Mouse (Mus musculus): ENCODE data around the gene Dpp6. TPM values are rescaled to one million over a fixed set of nuclear protein-coding genes. Genes with fewer than 3 reads are reported as not detected.

Dpp6 gene
- polyA plus RNA-seq, 1 experiment from 2014 or later = 51.6 TPM

DNA sequence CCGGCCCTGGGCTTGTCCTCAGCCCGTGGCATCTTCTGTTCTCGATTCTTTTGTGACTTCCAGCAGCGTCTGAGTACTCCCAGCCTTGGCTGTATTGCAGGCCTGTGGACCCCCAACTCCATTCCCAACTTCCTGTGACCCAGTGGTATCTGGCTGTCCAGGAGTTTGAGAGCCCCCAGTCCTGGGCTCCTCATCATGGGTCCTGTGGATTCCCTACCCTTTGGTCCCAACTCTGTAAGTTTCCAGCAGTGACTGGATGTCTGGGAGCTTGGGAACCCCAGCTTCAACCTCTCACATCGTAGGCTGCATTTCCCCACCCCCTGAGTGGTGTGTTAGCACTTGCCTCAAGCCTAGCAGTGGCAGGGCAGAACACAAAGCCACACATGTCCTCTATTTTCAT lies 220.8 kb downstream of the Dpp6 start:
- no peak overlapping the region for H3K4me2 ChIP-seq
- no peak overlapping the region for H3K27ac ChIP-seq (replicated peaks)
- H3K4me1 ChIP-seq (replicated peaks) = no peaks in the 10 kb centered on the region
- no peaks in the 10 kb centered on the region for H3K9me3 ChIP-seq
- H3K27me3 ChIP-seq = no peaks in the 10 kb centered on the region
- H3K36me3 ChIP-seq = no peaks in the 10 kb centered on the region
- H3K9ac ChIP-seq = no peak overlapping the region
- WGBS = 73% methylated on average over 5 of the region's 5 CpGs
- H3K4me3 ChIP-seq = no peak overlapping the region
- ATAC-seq (ENCODE audit: low read depth) = no peak

DNA sequence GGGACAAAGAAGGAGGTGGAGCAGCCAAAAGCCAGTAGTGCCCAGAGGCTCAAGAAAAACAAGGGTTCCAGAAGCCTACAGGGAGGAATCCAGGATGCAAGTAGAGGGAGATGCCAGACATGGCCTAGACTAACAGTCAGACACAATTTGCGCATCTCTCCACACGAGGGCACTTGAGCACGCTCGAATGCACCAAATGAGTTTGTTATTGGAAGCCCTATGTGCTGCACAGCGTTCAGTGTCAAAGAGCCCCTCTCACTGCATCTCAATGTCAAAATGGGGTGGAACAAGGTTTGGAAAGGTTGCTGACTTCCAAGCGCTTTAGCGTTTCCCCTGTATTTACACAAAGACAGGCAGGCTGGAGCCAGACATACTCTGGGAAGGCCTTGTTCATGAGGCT lies 231.2 kb downstream of the Dpp6 start:
- peak; percentile 71; the same call in 1 of the 2 replicates for ATAC-seq (ENCODE audit: low read depth)
- H3K9ac ChIP-seq = no peak overlapping the region
- peaks cover 19% of the 10 kb centered on the region for H3K27me3 ChIP-seq
- no peaks in the 10 kb centered on the region for H3K36me3 ChIP-seq
- no peak overlapping the region for H3K4me2 ChIP-seq
- no peaks in the 10 kb centered on the region for H3K9me3 ChIP-seq
- H3K4me3 ChIP-seq = no peak overlapping the region
- no peak overlapping the region for H3K27ac ChIP-seq (replicated peaks)
- peaks cover 18% of the 10 kb centered on the region for H3K4me1 ChIP-seq (replicated peaks)
- 24% methylated on average over 7 of the region's 7 CpGs for WGBS

DNA sequence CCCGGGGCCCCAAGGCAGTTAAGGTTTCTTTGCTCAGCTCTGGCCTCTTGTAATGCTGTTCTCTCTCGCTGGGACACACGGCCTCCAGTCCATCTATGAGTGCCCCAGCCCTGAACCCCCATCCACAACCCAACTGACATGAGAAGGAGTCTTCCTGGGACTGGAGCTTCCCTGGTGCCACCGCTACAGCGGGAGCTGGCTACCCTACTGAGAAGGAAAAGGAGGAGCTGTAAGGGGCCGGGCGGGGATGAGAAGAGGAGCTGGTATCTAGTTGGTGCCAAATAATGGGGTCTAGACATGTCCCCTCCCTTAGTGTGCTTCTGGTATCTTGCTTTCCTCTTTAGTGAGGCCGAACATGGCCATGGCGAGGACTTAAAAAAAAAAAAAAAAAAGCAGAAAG lies 231.9 kb downstream of the Dpp6 start:
- peak; percentile 52 for ATAC-seq (ENCODE audit: low read depth)
- Histone ChIP-seq H3K27me3 (peaks cover 19% of the 10 kb centered on the region), H3K36me3 (no peaks in the 10 kb centered on the region), H3K9me3 (no peaks in the 10 kb centered on the region), H3K4me2 (peak overlapping the region; percentile 94), H3K27ac (replicated peaks) (no peak overlapping the region), H3K9ac (peak overlapping the region; percentile 89), H3K4me1 (replicated peaks) (peaks cover 18% of the 10 kb centered on the region), H3K4me3 (peak overlapping the region; percentile 59)
- WGBS = 7% methylated on average over 9 of the region's 9 CpGs

DNA sequence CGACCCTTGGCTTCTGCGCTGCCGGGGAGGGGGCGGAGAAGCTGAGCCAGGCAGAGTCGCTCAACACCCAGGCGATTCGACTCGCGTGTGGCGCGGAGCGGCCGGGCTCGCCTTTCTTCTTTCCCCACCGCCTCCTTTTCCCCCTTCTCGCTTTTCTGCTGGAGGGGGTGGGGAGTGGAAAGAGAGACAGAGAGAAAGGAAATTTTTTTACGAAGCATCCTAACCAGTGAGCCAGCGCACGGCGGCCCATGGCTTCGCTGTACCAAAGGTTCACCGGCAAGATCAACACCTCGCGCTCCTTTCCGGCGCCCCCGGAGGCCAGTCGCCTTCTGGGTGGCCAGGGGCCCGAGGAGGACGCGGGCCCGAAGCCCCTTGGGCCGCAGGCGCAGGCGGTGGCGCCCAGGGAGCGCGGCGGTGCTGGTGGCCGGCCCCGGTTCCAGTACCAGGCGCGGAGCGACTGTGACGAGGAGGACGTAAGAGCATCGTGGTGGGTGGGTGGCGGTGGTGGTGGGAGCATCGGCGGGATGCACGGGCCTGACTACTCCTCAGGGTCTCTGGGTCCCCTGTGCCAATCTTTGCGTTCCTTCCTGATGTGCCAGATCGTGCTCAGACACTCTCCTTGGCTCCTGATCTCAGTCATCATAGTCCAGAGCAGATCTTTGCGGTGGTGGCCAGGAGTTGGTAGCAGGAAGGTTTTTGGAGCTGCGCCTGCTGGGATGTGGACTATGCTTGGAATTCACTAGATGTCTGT lies 232.5 kb downstream of the Dpp6 start:
- H3K9me3 ChIP-seq = no peaks in the 10 kb centered on the region
- H3K4me3 ChIP-seq = peak overlapping the region; percentile 59
- WGBS = 2% methylated on average over 55 of the region's 55 CpGs
- no peaks in the 10 kb centered on the region for H3K36me3 ChIP-seq
- H3K27ac ChIP-seq (replicated peaks) = no peak overlapping the region
- H3K4me2 ChIP-seq = peak overlapping the region; percentile 94
- H3K4me1 ChIP-seq (replicated peaks) = peaks cover 18% of the 10 kb centered on the region
- peak overlapping the region; percentile 89 for H3K9ac ChIP-seq
- peaks cover 19% of the 10 kb centered on the region for H3K27me3 ChIP-seq
- ATAC-seq (ENCODE audit: low read depth) = peak; percentile 72

DNA sequence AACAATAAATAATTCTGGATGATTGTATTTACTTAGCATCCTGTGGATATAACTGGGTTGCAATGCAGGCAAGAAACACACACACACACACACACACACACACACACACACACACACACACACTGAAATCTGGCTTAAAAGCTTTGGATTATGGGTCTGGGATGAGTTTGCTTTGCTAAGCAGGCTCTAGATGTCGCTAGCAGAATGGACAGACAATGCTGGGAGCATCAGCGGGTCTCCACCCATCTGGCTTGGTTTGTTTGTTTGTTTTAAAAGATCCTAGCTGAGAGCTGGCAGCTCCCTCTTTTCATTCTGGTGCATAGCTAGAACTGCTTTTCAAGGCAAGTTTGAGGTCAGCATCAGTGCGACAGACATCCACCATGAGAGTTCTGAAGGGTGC lies 234.2 kb downstream of the Dpp6 start:
- H3K27ac ChIP-seq (replicated peaks) = no peak overlapping the region
- peaks cover 18% of the 10 kb centered on the region for H3K4me1 ChIP-seq (replicated peaks)
- H3K9ac ChIP-seq = no peak overlapping the region
- ATAC-seq (ENCODE audit: low read depth) = no peak
- H3K4me2 ChIP-seq = no peak overlapping the region
- WGBS = 47% methylated on average over 3 of the region's 3 CpGs
- H3K27me3 ChIP-seq = peaks cover 19% of the 10 kb centered on the region
- H3K4me3 ChIP-seq = no peak overlapping the region
- H3K9me3 ChIP-seq = no peaks in the 10 kb centered on the region
- H3K36me3 ChIP-seq = no peaks in the 10 kb centered on the region

DNA sequence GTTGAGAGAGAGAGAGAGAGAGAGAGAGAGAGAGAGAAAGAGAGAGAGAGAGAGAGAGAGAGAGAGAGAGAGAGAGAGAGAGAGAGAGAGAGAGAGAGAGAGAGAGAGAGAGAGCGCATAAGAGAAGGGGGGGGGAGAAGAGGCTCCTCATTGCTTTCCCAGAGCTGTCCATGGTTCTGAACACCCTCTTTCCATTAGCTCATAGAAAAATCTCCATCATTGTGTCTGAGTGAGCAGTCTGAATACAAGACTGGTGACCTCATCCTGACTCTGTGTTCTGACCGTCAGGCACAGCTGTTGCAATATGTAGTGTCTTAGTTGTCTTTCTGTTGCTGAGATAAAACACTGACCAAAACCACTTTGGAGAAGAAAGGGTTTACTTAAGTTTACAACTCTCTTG lies 235.4 kb downstream of the Dpp6 start:
- 16% methylated on average over 2 of the region's 2 CpGs for WGBS

DNA sequence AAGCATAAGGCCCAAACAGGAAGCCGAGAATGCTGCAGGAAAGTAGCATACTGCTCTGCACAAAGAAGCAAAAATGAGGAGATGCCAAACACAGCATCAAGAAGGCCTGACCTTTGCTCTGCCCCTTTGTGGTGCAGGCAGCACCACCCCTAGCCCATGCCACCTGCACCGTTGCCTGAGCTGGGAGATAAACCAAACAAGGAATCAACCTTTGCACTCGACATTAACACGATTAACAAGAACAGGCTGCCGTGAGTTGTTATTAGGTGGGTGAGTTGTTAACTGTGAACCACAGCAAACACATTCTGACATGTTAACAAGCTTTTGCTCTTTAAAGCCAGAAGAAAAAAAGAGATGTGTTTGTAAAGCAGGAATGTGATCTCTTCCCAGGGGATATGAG lies 239.4 kb downstream of the Dpp6 start:
- Histone ChIP-seq H3K4me1 (replicated peaks) (0 out of 2 replicates have a peak, but pooled peaks cover 4% of the 10 kb centered on the region), H3K9ac (no peak overlapping the region), H3K27me3 (no peaks in the 10 kb centered on the region), H3K9me3 (no peaks in the 10 kb centered on the region), H3K4me2 (no peak overlapping the region), H3K4me3 (no peak overlapping the region), H3K36me3 (no peaks in the 10 kb centered on the region), H3K27ac (replicated peaks) (no peak overlapping the region)
- WGBS = 77% methylated on average over 5 of the region's 5 CpGs
- no peak for ATAC-seq (ENCODE audit: low read depth)

More for the DNA sequence above, 235.4 kb downstream of the Dpp6 start:
- Histone ChIP-seq H3K9me3 (no peaks in the 10 kb centered on the region), H3K9ac (no peak overlapping the region), H3K27me3 (peaks cover 19% of the 10 kb centered on the region), H3K4me2 (no peak overlapping the region), H3K36me3 (no peaks in the 10 kb centered on the region), H3K27ac (replicated peaks) (no peak overlapping the region), H3K4me3 (no peak overlapping the region), H3K4me1 (replicated peaks) (peaks cover 18% of the 10 kb centered on the region)
- ATAC-seq (ENCODE audit: low read depth) = no peak

DNA sequence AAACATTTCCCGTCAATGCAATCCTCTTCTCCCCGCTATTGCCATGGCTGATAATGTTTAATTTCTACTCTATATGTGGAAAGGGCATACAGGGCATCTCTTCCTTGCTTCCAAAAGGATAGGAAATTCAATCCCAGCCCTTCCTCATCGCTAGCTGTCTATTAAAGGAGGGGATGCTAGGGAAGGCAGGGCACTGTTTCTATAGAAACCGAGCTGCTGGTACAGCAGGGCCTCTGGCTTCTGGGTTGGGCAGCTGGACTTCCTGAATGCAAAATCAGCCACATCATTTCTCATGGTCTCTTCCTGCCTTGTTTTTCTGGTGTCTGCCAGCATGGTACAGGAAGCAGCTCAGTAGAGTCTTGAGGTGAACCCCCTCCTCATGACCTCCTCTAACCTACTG lies 243.1 kb downstream of the Dpp6 start:
- no peak for ATAC-seq (ENCODE audit: low read depth)
- H3K4me2 ChIP-seq = no peak overlapping the region
- no peaks in the 10 kb centered on the region for H3K36me3 ChIP-seq
- no peak overlapping the region for H3K27ac ChIP-seq (replicated peaks)
- H3K4me3 ChIP-seq = no peak overlapping the region
- H3K4me1 ChIP-seq (replicated peaks) = 0 out of 2 replicates have a peak, but pooled peaks cover 4% of the 10 kb centered on the region
- WGBS = 75% methylated on average over 4 of the region's 4 CpGs
- no peak overlapping the region for H3K9ac ChIP-seq
- no peaks in the 10 kb centered on the region for H3K27me3 ChIP-seq
- H3K9me3 ChIP-seq = no peaks in the 10 kb centered on the region

DNA sequence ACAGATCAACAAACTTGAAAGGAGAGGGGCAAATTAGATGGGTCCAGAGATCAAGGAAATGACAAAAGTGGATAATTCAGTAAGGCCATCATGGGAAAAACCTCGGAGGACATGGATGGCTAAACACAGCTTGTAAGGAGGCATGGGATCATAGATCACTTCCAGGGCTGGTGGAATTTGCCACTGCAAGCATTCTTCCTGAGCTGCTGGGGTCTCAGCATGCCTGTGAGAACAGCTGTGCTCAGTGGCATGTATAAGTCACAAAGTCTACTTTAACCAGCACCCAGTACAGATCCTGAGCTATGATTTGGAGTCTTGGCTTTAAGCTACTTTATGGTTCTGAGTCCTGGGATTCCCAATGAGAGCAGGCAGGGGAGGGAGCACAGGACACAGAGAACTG lies 246.9 kb downstream of the Dpp6 start:
- ATAC-seq (ENCODE audit: low read depth) = no peak
- Histone ChIP-seq H3K27ac (replicated peaks) (no peak overlapping the region), H3K9ac (no peak overlapping the region), H3K27me3 (no peaks in the 10 kb centered on the region), H3K4me3 (no peak overlapping the region), H3K36me3 (no peaks in the 10 kb centered on the region), H3K9me3 (no peaks in the 10 kb centered on the region), H3K4me2 (no peak overlapping the region), H3K4me1 (replicated peaks) (0 out of 2 replicates have a peak, but pooled peaks cover 4% of the 10 kb centered on the region)
- WGBS = 54% methylated on average over 1 of the region's 1 CpGs

DNA sequence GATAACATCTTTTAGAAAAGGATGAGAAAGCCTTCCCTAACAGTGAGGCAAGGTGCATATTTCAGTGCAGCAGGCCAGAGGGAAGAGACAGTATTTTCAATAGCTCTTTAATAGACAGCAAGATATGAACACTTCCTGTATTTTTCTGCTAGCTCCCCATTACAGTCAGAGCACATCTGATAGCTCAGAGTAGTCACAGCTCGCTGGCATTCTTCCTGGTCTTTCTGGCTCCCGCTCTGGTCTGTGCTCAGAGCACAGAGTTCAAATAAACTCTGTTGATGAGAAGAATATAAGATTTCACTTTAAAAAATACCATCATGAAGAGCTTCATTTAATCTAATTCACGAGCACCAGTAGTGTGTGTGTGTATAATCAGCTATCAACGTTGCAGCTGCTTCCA lies 249.8 kb downstream of the Dpp6 start:
- H3K4me3 ChIP-seq = no peak overlapping the region
- H3K9ac ChIP-seq = no peak overlapping the region
- no peak for ATAC-seq (ENCODE audit: low read depth)
- no peak overlapping the region for H3K27ac ChIP-seq (replicated peaks)
- no peaks in the 10 kb centered on the region for H3K27me3 ChIP-seq
- H3K4me2 ChIP-seq = no peak overlapping the region
- H3K9me3 ChIP-seq = no peaks in the 10 kb centered on the region
- H3K36me3 ChIP-seq = no peaks in the 10 kb centered on the region
- 71% methylated on average over 4 of the region's 4 CpGs for WGBS
- no peaks in the 10 kb centered on the region for H3K4me1 ChIP-seq (replicated peaks)

DNA sequence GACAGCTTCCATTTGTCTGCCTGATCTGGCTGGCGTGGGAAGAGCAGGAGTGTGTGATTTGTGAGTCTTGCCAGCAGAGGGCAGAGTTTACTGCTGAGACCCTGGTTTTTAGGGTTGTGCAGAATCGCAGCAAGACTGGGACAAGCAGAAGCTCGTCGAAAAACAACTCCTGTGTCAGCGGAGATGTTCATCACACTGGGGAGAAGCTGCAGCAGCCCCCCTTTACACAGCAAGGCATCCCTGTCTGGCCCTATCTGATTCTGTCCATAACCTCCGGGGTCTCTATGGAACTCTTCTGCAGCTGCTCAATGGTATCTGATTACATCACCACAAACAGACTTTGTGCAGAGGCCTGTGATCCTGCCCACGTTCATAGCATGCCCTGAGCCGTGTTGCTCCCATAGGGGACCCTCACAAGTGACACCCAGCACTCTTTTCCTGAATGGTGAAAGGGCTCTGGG lies 258.2 kb downstream of the Dpp6 start:
- Histone ChIP-seq H3K27ac (replicated peaks) (no peak overlapping the region), H3K9me3 (no peaks in the 10 kb centered on the region), H3K27me3 (no peaks in the 10 kb centered on the region), H3K9ac (no peak overlapping the region), H3K4me1 (replicated peaks) (peaks cover 5% of the 10 kb centered on the region), H3K36me3 (no peaks in the 10 kb centered on the region), H3K4me2 (no peak overlapping the region), H3K4me3 (no peak overlapping the region)
- WGBS = 24% methylated on average over 8 of the region's 8 CpGs
- ATAC-seq (ENCODE audit: low read depth) = peak; percentile 74

DNA sequence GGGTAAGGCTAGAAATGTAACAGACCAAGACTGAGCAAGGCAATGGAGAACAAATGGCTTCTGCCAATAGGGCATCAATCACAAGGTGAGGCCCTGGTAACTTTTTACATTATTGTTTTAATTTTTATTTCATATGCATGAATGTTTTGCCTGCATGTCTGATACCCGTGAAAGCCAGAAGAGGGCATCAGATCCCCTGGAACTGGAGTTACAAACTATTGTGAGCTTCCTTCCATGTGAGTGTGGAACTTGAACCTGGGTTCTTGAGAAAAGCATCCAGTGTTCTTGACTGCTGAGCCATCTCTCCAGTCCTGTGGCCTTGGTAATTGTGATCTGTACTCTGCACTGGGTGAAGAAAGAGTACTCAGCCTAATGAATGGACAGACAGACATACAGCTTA lies 259.0 kb downstream of the Dpp6 start:
- Histone ChIP-seq H3K9ac (no peak overlapping the region), H3K27me3 (no peaks in the 10 kb centered on the region), H3K4me2 (no peak overlapping the region), H3K4me1 (replicated peaks) (peaks cover 5% of the 10 kb centered on the region), H3K36me3 (no peaks in the 10 kb centered on the region), H3K9me3 (no peaks in the 10 kb centered on the region), H3K4me3 (no peak overlapping the region), H3K27ac (replicated peaks) (no peak overlapping the region)
- ATAC-seq (ENCODE audit: low read depth) = no peak
- 57% methylated on average over 1 of the region's 1 CpGs for WGBS

DNA sequence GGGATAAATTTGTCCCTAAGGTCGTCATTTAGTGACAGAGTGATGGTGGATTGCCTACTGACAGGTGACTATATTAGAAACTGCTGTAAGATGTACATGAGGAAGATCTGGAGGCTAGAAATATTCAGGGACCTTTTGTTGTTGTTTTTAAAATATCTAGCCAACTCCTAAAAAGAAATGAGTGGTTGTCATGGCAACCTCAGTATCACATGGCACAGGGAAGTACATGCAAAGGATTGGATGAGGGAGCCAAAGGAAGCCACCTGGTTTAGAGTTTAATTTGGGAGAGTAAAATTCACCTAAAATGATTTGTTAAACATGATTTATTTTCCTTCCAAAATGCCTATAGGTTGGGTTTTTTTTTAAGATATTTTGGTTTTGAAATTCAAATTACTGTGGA lies 260.8 kb downstream of the Dpp6 start:
- no peak overlapping the region for H3K4me2 ChIP-seq
- no peak for ATAC-seq (ENCODE audit: low read depth)
- no peak overlapping the region for H3K27ac ChIP-seq (replicated peaks)
- H3K4me1 ChIP-seq (replicated peaks) = peaks cover 5% of the 10 kb centered on the region
- H3K9me3 ChIP-seq = no peaks in the 10 kb centered on the region
- H3K9ac ChIP-seq = no peak overlapping the region
- H3K27me3 ChIP-seq = no peaks in the 10 kb centered on the region
- whole genome bisulfite sequencing = 69% methylated on average over 1 of the region's 1 CpGs
- H3K36me3 ChIP-seq = no peaks in the 10 kb centered on the region
- no peak overlapping the region for H3K4me3 ChIP-seq
